ENCODE assay signal across 27 mouse cellular contexts in genomic region chr3:115710051-115710450, GRCm38 (mm10). TPM values are rescaled to one million over a fixed set of nuclear protein-coding genes. Genes with fewer than 3 reads are reported as not detected.
DNase-seq lines count a peak whose midpoint lies in the region; ATAC-seq and TF ChIP-seq lines count a peak whose summit lies in the region.
"Had no signal": no experiment of that assay in that cellular context is flagged by ENCODE, and none has a peak within 500 bp of the region (broad histone marks: within the 10 kb centered on the region; RNA-seq: fewer than 3 reads in every experiment).

No protein-coding gene starts in this region.

- H3K9ac ChIP-seq in heart, embryonic 11.5 days (ENCODE audit: low read depth, low read length): no peak overlapping the region
- 0 out of 2 replicates have a peak overlapping the region, but pooled peaks have one; percentile 23 for H3K9ac ChIP-seq in heart, postnatal 0 days (replicated peaks; ENCODE audit: low read depth, low read length)
- no peak overlapping the region for H3K9ac ChIP-seq in midbrain, embryonic 11.5 days (ENCODE audit: low read length)
- no peak overlapping the region for H3K9ac ChIP-seq in midbrain, embryonic 13.5 days (replicated peaks)
- H3K9ac ChIP-seq: forebrain, postnatal 0 days; limb, embryonic 13.5 days; liver, embryonic 12.5 days; lung, embryonic 14.5 days; midbrain, embryonic 12.5 days; neural tube, embryonic 12.5 days had no signal

- no peaks in the 10 kb centered on the region for H3K27me3 ChIP-seq in heart, embryonic 11.5 days (ENCODE audit: control insufficient read depth, insufficient read depth, low read length)
- no peaks in the 10 kb centered on the region for H3K27me3 ChIP-seq in heart, postnatal 0 days (ENCODE audit: control insufficient read depth, insufficient read depth, low read length)
- H3K27me3 ChIP-seq in midbrain, embryonic 11.5 days (ENCODE audit: control insufficient read depth, insufficient read depth, low read length): no peaks in the 10 kb centered on the region; the same call in 1 of the 2 replicates
- H3K27me3 ChIP-seq in midbrain, embryonic 13.5 days: no peaks in the 10 kb centered on the region
- H3K27me3 ChIP-seq: limb, embryonic 13.5 days; liver, embryonic 12.5 days had no signal

- no peak for TF ChIP-seq EP300 in heart, postnatal 0 days (IDR thresholded peaks at IDR 0.05; ENCODE audit: low read depth)

- WGBS in heart, embryonic 11.5 days (ENCODE audit: insufficient replicate concordance): 78% methylated on average over 2 of the region's 2 CpGs
- 73% methylated on average over 2 of the region's 2 CpGs for WGBS in heart, postnatal 0 days
- WGBS in midbrain, embryonic 11.5 days: 78% methylated on average over 2 of the region's 2 CpGs
- WGBS in midbrain, embryonic 13.5 days: 82% methylated on average over 2 of the region's 2 CpGs

- H3K9me3 ChIP-seq in heart, embryonic 11.5 days (replicated peaks; ENCODE audit: control insufficient read depth, low read length): no peaks in the 10 kb centered on the region
- no peaks in the 10 kb centered on the region for H3K9me3 ChIP-seq in heart, postnatal 0 days (replicated peaks; ENCODE audit: control insufficient read depth, low read length)
- H3K9me3 ChIP-seq in midbrain, embryonic 11.5 days (ENCODE audit: control insufficient read depth, low read length): no peaks in the 10 kb centered on the region
- H3K9me3 ChIP-seq in midbrain, embryonic 13.5 days: no peaks in the 10 kb centered on the region
- H3K9me3 ChIP-seq: embryonic facial prominence, embryonic 10.5 days; limb, embryonic 13.5 days; liver, embryonic 12.5 days; midbrain, embryonic 12.5 days; neural tube, embryonic 12.5 days had no signal

- no peak for ATAC-seq in heart, embryonic 11.5 days (replicated peaks; ENCODE audit: insufficient number of reproducible peaks, low FRiP score, low TSS enrichment)
- no peak for ATAC-seq in heart, postnatal 0 days (ENCODE audit: insufficient read depth, low read depth)
- no peak for ATAC-seq in midbrain, embryonic 11.5 days (ENCODE audit: low FRiP score)
- ATAC-seq in midbrain, embryonic 13.5 days: no peak
- ATAC-seq: forebrain, postnatal 0 days; hindbrain, postnatal 0 days; intestine, embryonic 16.5 days; liver, embryonic 12.5 days had no signal

- no peak for DNase-seq in heart, adult 18-20 months
- DNase-seq in heart, postnatal 0 days (ENCODE audit: low spot score): no peak
- DNase-seq in heart, postnatal 10 days: no peak
- DNase-seq in midbrain, embryonic 11.5 days (ENCODE audit: low spot score, missing footprints): peak; percentile 8
- DNase-seq in ovary, adult 18-20 months (ENCODE audit: low spot score): no peak
- DNase-seq: adrenal gland, adult 2 months; B cell, adult 2 months; cerebellum, adult 11-12 months; cerebellum, postnatal 10 days; forebrain, postnatal 0 days; gastrocnemius, postnatal 36 days; kidney, adult 9 months; kidney, postnatal 14 days; layer of hippocampus, postnatal 36 days; lung, embryonic 14.5 days; retina, postnatal 1 day; right cerebral cortex, postnatal 25 days; spleen, adult 18-20 months had no signal

- TF ChIP-seq CTCF in heart, postnatal 0 days (IDR thresholded peaks at IDR 0.05; ENCODE audit: low read depth): no peak

- peak overlapping the region; percentile 62; the same call in 1 of the 2 replicates for H3K27ac ChIP-seq in heart, embryonic 11.5 days (ENCODE audit: low read depth, low read length)
- peak overlapping the region; percentile 73 for H3K27ac ChIP-seq in heart, postnatal 0 days (ENCODE audit: low read depth)
- H3K27ac ChIP-seq in midbrain, embryonic 11.5 days (ENCODE audit: low read depth, low read length): no peak overlapping the region
- no peak overlapping the region for H3K27ac ChIP-seq in midbrain, embryonic 13.5 days
- H3K27ac ChIP-seq: embryonic facial prominence, embryonic 10.5 days; hindbrain, postnatal 0 days; limb, embryonic 13.5 days; liver, embryonic 12.5 days; midbrain, embryonic 12.5 days; neural tube, embryonic 12.5 days had no signal

- peak overlapping the region; percentile 6; the same call in 1 of the 2 replicates for H3K4me2 ChIP-seq in heart, embryonic 11.5 days
- peak overlapping the region; percentile 44 for H3K4me2 ChIP-seq in heart, postnatal 0 days (ENCODE audit: low read depth, low read length)
- H3K4me2 ChIP-seq in midbrain, embryonic 11.5 days: no peak overlapping the region
- H3K4me2 ChIP-seq in midbrain, embryonic 13.5 days (replicated peaks): no peak overlapping the region
- H3K4me2 ChIP-seq: limb, embryonic 13.5 days; liver, embryonic 12.5 days; lung, embryonic 14.5 days; midbrain, embryonic 12.5 days; neural tube, embryonic 12.5 days had no signal

- peaks cover 10% of the 10 kb centered on the region for H3K36me3 ChIP-seq in heart, embryonic 11.5 days (ENCODE audit: control insufficient read depth, insufficient read depth, low read length)
- peaks cover 41% of the 10 kb centered on the region for H3K36me3 ChIP-seq in heart, postnatal 0 days (replicated peaks; ENCODE audit: control insufficient read depth, insufficient read depth, low read length)
- no peaks in the 10 kb centered on the region for H3K36me3 ChIP-seq in midbrain, embryonic 11.5 days (ENCODE audit: control insufficient read depth, insufficient read depth, low read length)
- 0 out of 2 replicates have a peak, but pooled peaks cover 6% of the 10 kb centered on the region for H3K36me3 ChIP-seq in midbrain, embryonic 13.5 days
- H3K36me3 ChIP-seq: midbrain, embryonic 12.5 days had no signal

- intact Hi-C loops in heart, postnatal 10 days (cut with DNase I): no loop called here

- H3K4me3 ChIP-seq in heart, embryonic 11.5 days (ENCODE audit: low read depth, low read length): no peak overlapping the region
- H3K4me3 ChIP-seq in heart, postnatal 0 days (ENCODE audit: low read depth, low read length): 0 out of 2 replicates have a peak overlapping the region, but pooled peaks have one; percentile 4
- H3K4me3 ChIP-seq in midbrain, embryonic 11.5 days (ENCODE audit: low read depth, low read length): no peak overlapping the region
- no peak overlapping the region for H3K4me3 ChIP-seq in midbrain, embryonic 13.5 days (replicated peaks)
- H3K4me3 ChIP-seq: embryonic facial prominence, embryonic 10.5 days; limb, embryonic 13.5 days; liver, embryonic 12.5 days; midbrain, embryonic 12.5 days; neural tube, embryonic 12.5 days had no signal

- peaks cover 19% of the 10 kb centered on the region for H3K4me1 ChIP-seq in heart, embryonic 11.5 days (ENCODE audit: control insufficient read depth, insufficient read depth, low read length)
- H3K4me1 ChIP-seq in heart, postnatal 0 days (ENCODE audit: control insufficient read depth, insufficient read depth): peaks cover 19% of the 10 kb centered on the region; the same call in 1 of the 2 replicates
- H3K4me1 ChIP-seq in midbrain, embryonic 11.5 days (ENCODE audit: control insufficient read depth, insufficient read depth, low read length): no peaks in the 10 kb centered on the region; the same call in 1 of the 2 replicates
- H3K4me1 ChIP-seq in midbrain, embryonic 13.5 days (replicated peaks): peaks cover 22% of the 10 kb centered on the region

RNA-seq across cellular contexts. Expression of gene S1pr1, which starts 4.8 kb away (rescaled TPM):
- polyA plus RNA-seq in heart, embryonic 11.5 days (2014; fragmentation: Nextera tagmentation; extraction: Ambion mirVana): 62.8 and 74.4 TPM in 2 replicates
- 10 to 100 TPM; 66.2 to 69.4 TPM for total RNA-seq in heart, adult 18-20 months (2021)
- 160 and 192 TPM in 2 replicates for total RNA-seq in heart, postnatal 0 days (2014; rRNA removed; ENCODE audit: low replicate concordance)
- polyA plus RNA-seq in heart, postnatal 0 days (2015; fragmentation: Nextera tagmentation; extraction: Ambion mirVana): 66.1 and 74.6 TPM in 2 replicates
- 10 to 100 TPM; 74.8 to 95.8 TPM for total RNA-seq in heart, postnatal 10 days (2021)
- polyA plus RNA-seq in midbrain, embryonic 11.5 days (2014; fragmentation: Nextera tagmentation; extraction: Ambion mirVana): 16.6 and 17.9 TPM in 2 replicates
- 25.0 and 30.5 TPM in 2 replicates for polyA plus RNA-seq in midbrain, embryonic 13.5 days (2015; fragmentation: Nextera tagmentation; extraction: Ambion mirVana)

Comparison
In these comparisons a context has a peak if more than half of its experiments do, and no peak if none do; other contexts are left out.
1. H3K27ac ChIP-seq: peak in heart, embryonic 11.5 days (single experiment) and heart, postnatal 0 days (single experiment); none in midbrain, embryonic 11.5 days (single experiment) and midbrain, embryonic 13.5 days (single experiment).
2. H3K4me2 ChIP-seq: peak in heart, embryonic 11.5 days (single experiment) and heart, postnatal 0 days (single experiment); none in midbrain, embryonic 11.5 days (single experiment) and midbrain, embryonic 13.5 days (single experiment).